Mouse (Mus musculus) liver, postnatal 0 days (tissue): ENCODE measurements around the gene Nit2. TPM values are rescaled to one million over a fixed set of nuclear protein-coding genes. Genes with fewer than 3 reads are reported as not detected.
A peak's percentile ranks its signal among the peaks of the same experiment; 100 is the strongest.

ENCODE experiments used
- ATAC-seq: fragments of 200-750 bp; cut with Nextera tagmentation; 2 replicates; pipeline ENCODE4 v1.8.0; 2017; ENCODE audit warnings: mild to moderate bottlenecking, moderate library complexity
- DNase-seq: peaks from one replicate; pipeline ENCODE4 v3.0.0-alpha.2; 2016
- H3K27ac ChIP-seq: fragments of 300-500 bp; sonication (generic); 2 replicates; pipeline ENCODE4 v1.5.1; 2014; ENCODE audit warnings: antibody characterized with exemption, moderate library complexity, mild to moderate bottlenecking, low read depth
- H3K27me3 ChIP-seq: fragments of 300-500 bp; sonication (generic); 2 replicates; pipeline ENCODE4 v1.6.1; 2014; ENCODE audit warnings: low read length, control low read depth, mixed read lengths; ENCODE audit not compliant: insufficient read depth
- H3K36me3 ChIP-seq: fragments of 300-500 bp; sonication (generic); replicated peaks from 2 replicates; pipeline ENCODE4 v1.6.1; 2014; ENCODE audit warnings: mild to moderate bottlenecking, control low read depth, low read length, moderate library complexity, mixed read lengths; ENCODE audit not compliant: insufficient read depth
- H3K4me1 ChIP-seq: fragments of 300-500 bp; sonication (generic); 2 replicates; pipeline ENCODE4 v1.6.1; 2014; ENCODE audit warnings: antibody characterized with exemption, mild to moderate bottlenecking, control low read depth; ENCODE audit not compliant: insufficient read depth
- H3K4me2 ChIP-seq: fragments of 300-500 bp; sonication (generic); 2 replicates; pipeline ENCODE4 v1.6.1; 2014; ENCODE audit warnings: low read depth, mild to moderate bottlenecking, low read length, moderate library complexity, mixed read lengths
- H3K4me3 ChIP-seq: fragments of 300-500 bp; sonication (generic); 2 replicates; pipeline ENCODE4 v1.5.1; 2014; ENCODE audit warnings: low read depth, low read length
- H3K9ac ChIP-seq: fragments of 300-500 bp; sonication (generic); replicated peaks from 2 replicates; pipeline ENCODE4 v1.6.1; 2014; ENCODE audit warnings: mild to moderate bottlenecking, moderate library complexity
- H3K9me3 ChIP-seq: fragments of 300-500 bp; sonication (generic); 2 replicates; pipeline ENCODE4 v1.6.1; 2016; ENCODE audit warnings: mild to moderate bottlenecking, control low read depth, low read length, mixed read lengths
- CTCF ChIP-seq: sonication (generic); IDR thresholded peaks from 2 replicates; pipeline ENCODE4 v1.5.1; 2016; ENCODE audit warnings: antibody characterized with exemption, low read depth
- EP300 ChIP-seq: IDR thresholded peaks from 2 replicates; pipeline ENCODE4 v1.6.1; 2016; ENCODE audit warnings: antibody characterized with exemption, low read depth, mild to moderate bottlenecking
- WGBS: fragments of 180-500 bp; shearing (Covaris S2); extraction: QIAGEN DNeasy Blood & Tissue Kit; methylation state at CpG from one replicate; pipeline ENCODE4 v1.1.7; 2014; ENCODE audit not compliant: insufficient replicate concordance; 5-methylcytosine and 5-hydroxymethylcytosine counted together
- polyA plus RNA-seq: library from polyadenylated mRNA; unstranded; fragments of >200 nt; fragmentation: Nextera tagmentation; extraction: Ambion mirVana; gene quantifications from 2 replicates; pipeline ENCODE4 v1.2.1, GENCODE M21; 2015

The Nit2 gene
- polyA plus RNA-seq = 69.3 and 74.2 TPM in 2 replicates

DNA sequence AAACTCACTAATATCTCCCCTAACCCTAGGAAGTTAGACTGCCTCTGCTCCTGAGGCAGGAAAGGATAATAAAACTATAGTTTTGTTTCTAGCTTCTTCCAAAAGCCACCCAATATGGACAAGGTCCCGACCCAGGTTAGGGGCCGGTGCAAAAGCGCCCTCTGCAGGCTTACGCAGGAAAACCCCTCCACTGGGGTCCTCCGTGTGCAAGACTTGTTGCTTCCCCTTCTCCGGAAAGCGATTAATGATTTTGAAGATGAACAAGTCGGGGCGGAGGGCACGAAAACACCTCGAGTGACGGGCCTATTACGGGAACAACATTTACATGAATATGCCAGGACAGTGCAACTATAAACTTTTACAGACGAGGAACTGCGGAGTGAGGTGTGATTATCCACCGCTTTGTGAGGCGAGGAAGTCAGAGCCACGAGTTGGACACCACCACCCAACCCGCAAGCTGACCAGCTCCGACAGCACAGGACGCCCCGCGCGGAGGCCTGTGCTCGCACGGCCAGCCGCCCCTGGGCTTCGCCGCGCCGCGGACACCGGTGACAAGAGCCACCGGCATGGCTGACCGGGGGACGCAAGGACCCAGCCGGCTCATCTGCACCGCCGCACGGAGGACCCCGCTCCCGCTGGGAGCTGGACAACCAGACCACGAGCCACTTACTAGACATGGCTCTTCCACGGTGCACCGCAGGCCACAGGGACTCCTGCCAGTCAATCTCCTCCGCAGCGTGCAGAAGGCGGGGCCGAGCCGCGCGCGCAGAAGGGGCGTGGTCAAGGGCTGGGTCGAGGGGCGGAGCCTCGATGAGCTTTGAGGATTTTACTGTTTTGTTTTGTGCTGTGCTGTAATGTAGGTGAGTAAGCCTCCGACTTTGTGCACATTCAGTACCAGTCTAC, at the start of gene Nit2:
TSS of gene Nit2 (minus strand) at position 731 of the 903 bp plus-strand sequence.
- Histone ChIP-seq H3K4me1 (peaks cover 12% of the 10 kb centered on the region), H3K4me2 (peak within 1 kb of the TSS; percentile 93), H3K27ac (peak within 1 kb of the TSS; percentile 80), H3K36me3 (peaks cover 19% of the 10 kb centered on the region), H3K9ac (peak within 1 kb of the TSS; percentile 81), H3K27me3 (no peaks in the 10 kb centered on the region), H3K4me3 (peak within 1 kb of the TSS; percentile 80), H3K9me3 (no peaks in the 10 kb centered on the region)
- peak; percentile 96 for ATAC-seq
- TF ChIP-seq EP300 = no peak
- peak; percentile 92 for TF ChIP-seq CTCF
- under 1% methylated on average over 58 of the region's 58 CpGs for WGBS
- DNase-seq = peak; percentile 96

DNA sequence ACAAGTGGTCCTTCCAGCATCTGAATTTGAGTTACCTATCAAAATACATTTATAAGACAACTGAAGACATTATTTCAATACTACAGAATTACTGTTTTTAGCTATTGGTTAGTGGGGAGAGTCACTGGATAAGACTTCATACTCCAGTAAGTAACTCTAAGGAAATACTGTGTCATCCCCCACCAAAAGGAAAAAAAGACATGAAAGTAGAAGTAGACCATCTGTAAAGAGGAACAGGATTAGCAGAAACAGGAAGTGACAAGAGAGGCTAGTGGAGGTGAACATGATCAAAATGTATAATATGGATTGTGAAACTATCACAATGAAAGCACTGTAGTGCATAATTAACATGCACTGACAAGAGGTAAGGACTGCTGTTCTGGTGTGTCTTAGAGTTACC, 48.8 kb upstream of the Nit2 start:
- Histone ChIP-seq H3K9me3 (no peaks in the 10 kb centered on the region), H3K9ac (no peak overlapping the region), H3K36me3 (peaks cover 32% of the 10 kb centered on the region), H3K4me2 (no peak overlapping the region), H3K27me3 (no peaks in the 10 kb centered on the region), H3K27ac (no peak overlapping the region), H3K4me3 (no peak overlapping the region), H3K4me1 (no peaks in the 10 kb centered on the region)
- ATAC-seq (peak; percentile 35; the same call in 1 of the 2 replicates), DNase-seq (no peak)
- TF ChIP-seq CTCF = no peak
- TF ChIP-seq EP300 = no peak

GRCm38 (mm10) chr16:57211037-57211436, 43.9 kb upstream of the Nit2 start:
- Histone ChIP-seq H3K27me3 (no peaks in the 10 kb centered on the region), H3K4me3 (no peak overlapping the region), H3K36me3 (peaks cover 29% of the 10 kb centered on the region), H3K9me3 (no peaks in the 10 kb centered on the region), H3K4me2 (no peak overlapping the region), H3K9ac (no peak overlapping the region), H3K4me1 (no peaks in the 10 kb centered on the region), H3K27ac (no peak overlapping the region)
- ATAC-seq (0 out of 2 replicates have a peak, but pooled peaks have one; percentile 23), DNase-seq (no peak)
- 88% methylated on average over 2 of the region's 2 CpGs for WGBS
- TF ChIP-seq CTCF (no peak), EP300 (no peak)

GRCm38 (mm10) chr16:57208342-57208741, 41.2 kb upstream of the Nit2 start:
- TF ChIP-seq EP300 (no peak), CTCF (no peak)
- no peaks in the 10 kb centered on the region for H3K27me3 ChIP-seq
- no peak overlapping the region for H3K27ac ChIP-seq
- no peaks in the 10 kb centered on the region for H3K4me1 ChIP-seq
- no peak overlapping the region for H3K9ac ChIP-seq
- H3K4me3 ChIP-seq = no peak overlapping the region
- H3K9me3 ChIP-seq = no peaks in the 10 kb centered on the region
- H3K4me2 ChIP-seq = no peak overlapping the region
- 72% methylated on average over 2 of the region's 2 CpGs for WGBS
- ATAC-seq = no peak
- no peak for DNase-seq
- H3K36me3 ChIP-seq = peaks cover 29% of the 10 kb centered on the region

- no peak for DNase-seq
- no peak for ATAC-seq
Measured at GRCm38 (mm10) chr16:57197281-57197680, 30.1 kb upstream of the Nit2 start.

GRCm38 (mm10) chr16:57196590-57196989, 29.4 kb upstream of the Nit2 start:
- H3K27ac ChIP-seq = no peak overlapping the region
- no peak overlapping the region for H3K9ac ChIP-seq
- peak; percentile 33 for ATAC-seq
- TF ChIP-seq EP300 (no peak), CTCF (no peak)
- WGBS = 60% methylated on average over 5 of the region's 5 CpGs
- H3K4me1 ChIP-seq = peaks cover 5% of the 10 kb centered on the region; the same call in 1 of the 2 replicates
- H3K9me3 ChIP-seq = no peaks in the 10 kb centered on the region
- H3K4me2 ChIP-seq = no peak overlapping the region
- H3K36me3 ChIP-seq = peaks cover 26% of the 10 kb centered on the region
- no peak for DNase-seq
- H3K27me3 ChIP-seq = no peaks in the 10 kb centered on the region
- no peak overlapping the region for H3K4me3 ChIP-seq

More at GRCm38 (mm10) chr16:57197281-57197680, 30.1 kb upstream of the Nit2 start:
- no peak overlapping the region for H3K4me2 ChIP-seq
- 68% methylated on average over 3 of the region's 3 CpGs for WGBS
- TF ChIP-seq CTCF = no peak
- TF ChIP-seq EP300 = no peak
- H3K9ac ChIP-seq = no peak overlapping the region
- H3K27me3 ChIP-seq = no peaks in the 10 kb centered on the region
- H3K27ac ChIP-seq = no peak overlapping the region
- peaks cover 5% of the 10 kb centered on the region; the same call in 1 of the 2 replicates for H3K4me1 ChIP-seq
- no peaks in the 10 kb centered on the region for H3K9me3 ChIP-seq
- peaks cover 20% of the 10 kb centered on the region for H3K36me3 ChIP-seq
- H3K4me3 ChIP-seq = no peak overlapping the region
